Mouse (Mus musculus) bone marrow, adult 2 months (tissue): Measurements from ENCODE around the gene Rc3h1. TPM values are rescaled to one million over a fixed set of nuclear protein-coding genes. Genes with fewer than 3 reads are reported as not detected.

ENCODE experiments used
- H3K27ac ChIP-seq: fragments of 200-500 bp; 2 replicates; pipeline ENCODE4 v1.5.1; 2012; ENCODE audit warnings: low read depth, mild to moderate bottlenecking, control low read depth, inconsistent platforms, low read length; ENCODE audit not compliant: control insufficient read depth, poor library complexity, insufficient read depth
- H3K4me1 ChIP-seq: fragments of 200-500 bp; 2 replicates; pipeline ENCODE4 v1.6.1; 2011; ENCODE audit warnings: low read length; ENCODE audit not compliant: control insufficient read depth, insufficient read depth
- H3K4me3 ChIP-seq: fragments of 200-500 bp; replicated peaks from 2 replicates; pipeline ENCODE3; 2011; ENCODE audit warnings: mild to moderate bottlenecking, low read depth, low read length, control low read depth; ENCODE audit not compliant: control insufficient read depth
- CTCF ChIP-seq: fragments of 200-500 bp; IDR thresholded peaks from 2 replicates; pipeline ENCODE4 v1.5.1; 2011; ENCODE audit warnings: low read length, control low read depth; ENCODE audit not compliant: control insufficient read depth, insufficient read depth
- POLR2A ChIP-seq: fragments of 200-500 bp; IDR thresholded peaks from 2 replicates; pipeline ENCODE4 v1.6.1; 2011; ENCODE audit warnings: low read depth, mild to moderate bottlenecking, control low read depth, low read length, borderline replicate concordance; ENCODE audit not compliant: control insufficient read depth
- WGBS: fragments of 180-500 bp; shearing (Covaris S2); methylation state at CpG from one replicate; pipeline ENCODE4 v1.1.7; 2018; 5-methylcytosine and 5-hydroxymethylcytosine counted together
- polyA plus RNA-seq: library from polyadenylated mRNA; stranded (reverse); fragments of >200 nt; gene quantifications from 2 replicates; pipeline ENCODE4 v1.2.4, GENCODE M21; 2011; ENCODE audit warnings: low replicate concordance; ENCODE audit not compliant: missing spikeins, insufficient read depth, insufficient read length

The Rc3h1 gene
- polyA plus RNA-seq, 1 experiment = 9.1 TPM

GRCm38 (mm10) chr1:160993851-160994250 lies 87.6 kb downstream of the Rc3h1 start:
- Histone ChIP-seq H3K4me3 (no peak overlapping the region), H3K4me1 (no peaks in the 10 kb centered on the region), H3K27ac (no peak overlapping the region)
- no peak for TF ChIP-seq POLR2A
- TF ChIP-seq CTCF = no peak
- WGBS = 44% methylated on average over 6 of the region's 6 CpGs

GRCm38 (mm10) chr1:161004942-161005341 lies 98.7 kb downstream of the Rc3h1 start:
- WGBS = 89% methylated on average over 4 of the region's 4 CpGs
- no peaks in the 10 kb centered on the region for H3K4me1 ChIP-seq
- H3K4me3 ChIP-seq = no peak overlapping the region
- no peak for TF ChIP-seq CTCF
- TF ChIP-seq POLR2A = no peak
- H3K27ac ChIP-seq = no peak overlapping the region

GRCm38 (mm10) chr1:161005526-161005925 lies 99.3 kb downstream of the Rc3h1 start:
- WGBS = 36% methylated on average over 3 of the region's 3 CpGs
- H3K4me1 ChIP-seq = no peaks in the 10 kb centered on the region
- no peak overlapping the region for H3K27ac ChIP-seq
- no peak overlapping the region for H3K4me3 ChIP-seq
- TF ChIP-seq CTCF (no peak), POLR2A (no peak)

GRCm38 (mm10) chr1:161006471-161006870 lies 100.3 kb downstream of the Rc3h1 start:
- TF ChIP-seq CTCF (no peak), POLR2A (no peak)

GRCm38 (mm10) chr1:161008038-161008437 lies 101.8 kb downstream of the Rc3h1 start:
- no peak for TF ChIP-seq CTCF
- no peak for TF ChIP-seq POLR2A
- 73% methylated on average over 2 of the region's 2 CpGs for WGBS
- Histone ChIP-seq H3K4me1 (no peaks in the 10 kb centered on the region), H3K27ac (no peak overlapping the region), H3K4me3 (no peak overlapping the region)

More at GRCm38 (mm10) chr1:161006471-161006870, 100.3 kb downstream of the Rc3h1 start:
- 78% methylated on average over 5 of the region's 5 CpGs for WGBS
- no peak overlapping the region for H3K27ac ChIP-seq
- no peak overlapping the region for H3K4me3 ChIP-seq
- H3K4me1 ChIP-seq = no peaks in the 10 kb centered on the region

GRCm38 (mm10) chr1:161010436-161010835 lies 104.2 kb downstream of the Rc3h1 start:
- WGBS = 84% methylated on average over 4 of the region's 4 CpGs
- no peaks in the 10 kb centered on the region for H3K4me1 ChIP-seq
- no peak for TF ChIP-seq POLR2A
- TF ChIP-seq CTCF = no peak
- no peak overlapping the region for H3K4me3 ChIP-seq
- no peak overlapping the region for H3K27ac ChIP-seq

- TF ChIP-seq CTCF (no peak), POLR2A (no peak)
- Histone ChIP-seq H3K4me3 (no peak overlapping the region), H3K4me1 (no peaks in the 10 kb centered on the region), H3K27ac (no peak overlapping the region)
- WGBS = 85% methylated on average over 2 of the region's 2 CpGs
Measured at GRCm38 (mm10) chr1:161016378-161016777, 110.2 kb downstream of the Rc3h1 start.

- Histone ChIP-seq H3K27ac (no peak overlapping the region), H3K4me1 (no peaks in the 10 kb centered on the region), H3K4me3 (no peak overlapping the region)
- 88% methylated on average over 14 of the region's 14 CpGs for WGBS
- TF ChIP-seq POLR2A (no peak), CTCF (no peak)
Measured at GRCm38 (mm10) chr1:161020051-161020450, 113.8 kb downstream of the Rc3h1 start.

Other genes starting within 250 kb of the Rc3h1 start
- 60.3 and 73.4 TPM in 2 replicates for gene Rabgap1l, start 113.2 kb upstream of the Rc3h1 start, polyA plus RNA-seq
- gene Serpinc1, start 72.2 kb downstream of the Rc3h1 start, polyA plus RNA-seq = 2.6 and 14.1 TPM in 2 replicates
- gene Zbtb37, start 128.4 kb downstream of the Rc3h1 start, polyA plus RNA-seq = 1.5 and 3.6 TPM in 2 replicates
- gene Dars2, start 164.2 kb downstream of the Rc3h1 start, polyA plus RNA-seq = 4.7 and 15.1 TPM in 2 replicates
- 24.1 and 34.7 TPM in 2 replicates for gene Cenpl, start 164.3 kb downstream of the Rc3h1 start, polyA plus RNA-seq
- gene Klhl20, start 225.1 kb downstream of the Rc3h1 start, polyA plus RNA-seq = 5.8 and 8.9 TPM in 2 replicates
- 1.5 TPM in 1 of 2 replicates, not detected in the other for gene Ankrd45, start 236.3 kb downstream of the Rc3h1 start, polyA plus RNA-seq